Mouse (Mus musculus): ENCODE data around the gene Plekhb1. TPM values are rescaled to one million over a fixed set of nuclear protein-coding genes. Genes with fewer than 3 reads are reported as not detected.

Plekhb1 gene
- total RNA-seq, 2 experiments from 2014 or later, result 207 to 223 TPM

DNA sequence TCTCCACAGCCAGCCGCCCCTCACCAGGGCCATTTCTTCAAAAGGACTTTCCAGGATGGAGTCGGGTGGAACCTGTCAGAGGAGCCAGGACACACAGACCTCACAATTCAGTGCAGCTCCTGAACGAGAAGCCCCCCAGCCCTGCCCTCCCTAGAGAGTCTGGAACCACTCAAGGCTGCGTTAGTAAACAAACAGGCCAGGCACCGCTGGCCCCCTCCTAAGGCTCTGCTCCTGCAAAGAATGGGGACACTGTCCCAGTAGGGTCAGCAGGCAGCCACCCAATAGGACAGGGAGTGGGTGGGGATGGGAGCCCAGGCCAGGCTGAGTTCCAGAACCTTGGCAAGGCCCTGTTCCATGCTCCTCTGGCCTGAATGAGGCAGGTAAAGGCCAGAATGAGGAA lies 5.5 kb downstream of the Plekhb1 start:
- DNase-seq, result peak; percentile 44 to 74

- DNase-seq, result no peak
Measured at GRCm38 (mm10) chr7:100654441-100654840, 7.8 kb downstream of the Plekhb1 start.

DNA sequence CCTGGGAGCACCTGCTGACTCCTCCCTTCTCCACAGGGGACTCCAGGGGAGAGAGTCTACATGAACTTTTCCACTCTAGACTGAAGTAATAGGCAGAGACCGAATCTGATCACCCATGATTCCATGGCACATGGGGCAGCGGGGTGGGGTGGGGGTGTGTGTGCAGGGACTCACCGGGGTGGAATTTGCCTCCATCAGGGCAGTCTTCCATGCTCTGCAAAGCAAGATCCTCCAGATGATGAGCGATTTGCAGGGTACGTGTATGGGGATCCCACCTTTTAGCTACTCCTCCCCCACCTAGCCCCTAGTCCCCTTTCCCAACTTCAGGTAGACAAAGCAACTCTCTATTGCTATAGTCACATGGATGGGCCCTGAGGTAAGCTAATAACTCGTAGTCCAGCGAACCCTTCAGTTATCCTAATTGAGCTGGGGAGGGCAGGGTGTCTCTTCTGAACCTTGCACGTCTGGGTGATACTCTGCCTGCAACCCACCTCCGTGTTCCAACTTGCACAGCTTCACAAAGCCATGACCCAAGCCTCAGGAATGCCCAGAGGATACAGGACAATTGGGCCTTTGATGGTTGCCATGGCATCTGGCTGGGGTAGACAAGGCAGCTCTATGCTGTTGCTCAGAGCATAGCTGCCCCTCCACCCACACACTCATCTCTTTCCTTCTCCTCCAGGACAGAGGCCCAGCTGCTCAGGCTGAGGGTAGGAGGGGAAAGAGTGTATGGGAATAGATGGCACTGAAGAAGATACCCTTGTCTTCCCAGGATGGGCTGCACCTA lies 8.5 kb downstream of the Plekhb1 start:
- peak; percentile 54 to 57 for DNase-seq

GRCm38 (mm10) chr7:100651011-100651410 lies 11.2 kb downstream of the Plekhb1 start:
- DNase-seq, result no peak

- no peak for DNase-seq
Measured at GRCm38 (mm10) chr7:100650421-100650820, 11.8 kb downstream of the Plekhb1 start.

GRCm38 (mm10) chr7:100649826-100650225 lies 12.4 kb downstream of the Plekhb1 start:
- DNase-seq, result no peak

DNA sequence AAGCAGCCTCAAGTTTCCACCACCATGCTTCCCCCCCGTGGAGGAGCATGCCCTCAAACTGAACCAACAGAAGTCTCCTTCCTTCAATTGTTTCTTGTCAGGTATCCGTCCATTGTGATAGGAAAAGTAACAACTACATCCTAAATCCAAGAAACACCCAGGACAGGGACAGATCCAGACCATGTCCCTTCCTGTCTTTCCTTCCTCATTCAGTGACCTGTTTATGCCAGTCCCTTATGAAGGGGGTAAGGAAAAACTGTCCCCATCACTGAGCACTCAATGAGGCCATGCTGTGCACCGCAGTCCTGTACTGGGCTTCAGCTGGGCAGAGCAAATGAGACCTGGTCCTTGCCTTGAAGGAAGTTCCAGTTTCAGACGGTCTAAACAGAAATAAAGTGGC lies 13.1 kb downstream of the Plekhb1 start:
- DNase-seq, result no peak

DNA sequence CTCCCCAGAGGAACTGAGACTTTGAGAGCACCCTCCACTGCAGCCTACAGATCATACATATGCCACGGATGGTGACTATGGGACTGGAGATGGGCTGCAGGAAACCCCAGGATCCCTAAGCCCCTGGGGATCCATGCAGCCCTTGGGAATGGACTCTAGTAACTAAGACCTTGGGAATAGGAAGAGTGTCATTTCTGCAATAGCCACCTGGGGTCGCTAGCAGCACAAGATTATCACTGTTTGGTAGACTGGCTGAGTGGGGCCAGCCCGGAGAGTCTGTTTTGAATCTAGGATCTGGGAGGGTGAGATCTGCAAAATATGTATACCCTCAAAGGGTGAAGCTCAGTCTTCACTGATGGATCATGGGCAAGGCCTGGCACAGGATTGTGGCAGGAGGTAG lies 17.1 kb downstream of the Plekhb1 start:
- peak; percentile 50 to 60 for DNase-seq

GRCm38 (mm10) chr7:100642413-100642812 lies 19.8 kb downstream of the Plekhb1 start:
- DNase-seq, result no peak

DNA sequence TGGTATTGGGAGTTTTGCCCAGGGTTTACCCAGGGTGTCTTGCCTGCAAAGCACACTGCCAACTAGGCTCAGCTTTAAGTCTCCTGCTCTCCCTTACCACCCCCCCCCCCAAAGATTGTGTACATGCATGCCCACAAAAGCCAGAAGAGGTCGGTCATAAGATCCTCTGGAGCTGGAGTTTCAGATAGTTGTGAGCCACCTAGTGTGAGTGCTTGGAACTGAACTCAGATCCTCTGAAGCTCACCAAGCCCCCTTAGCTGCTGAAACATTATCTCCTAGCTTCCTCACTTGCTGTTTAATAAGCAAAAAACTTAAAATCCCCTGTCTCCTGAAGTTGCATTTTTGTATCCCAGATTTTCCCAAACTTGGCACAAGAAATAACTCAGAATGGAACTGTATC lies 24.6 kb downstream of the Plekhb1 start:
- no peak for DNase-seq

DNA sequence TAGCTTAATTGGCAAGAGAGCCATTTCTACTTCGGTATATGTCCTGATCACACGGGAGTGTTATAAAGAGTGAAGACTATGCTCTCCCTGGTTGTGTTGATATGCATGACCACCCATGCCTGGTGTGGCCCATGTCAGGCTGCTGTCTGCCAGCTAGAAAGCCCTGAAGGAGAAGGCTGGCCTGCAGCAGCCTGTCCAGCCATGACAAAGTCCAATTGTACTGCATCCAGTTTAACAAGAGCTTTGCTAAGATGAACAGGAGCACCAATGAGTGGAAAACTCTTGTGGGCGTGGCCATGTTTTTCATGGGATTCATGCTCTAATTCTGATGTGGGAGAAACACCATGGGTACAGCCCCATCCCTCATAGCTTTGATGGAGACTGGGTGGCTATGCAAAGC lies 37.7 kb downstream of the Plekhb1 start:
- no peak for DNase-seq

DNA sequence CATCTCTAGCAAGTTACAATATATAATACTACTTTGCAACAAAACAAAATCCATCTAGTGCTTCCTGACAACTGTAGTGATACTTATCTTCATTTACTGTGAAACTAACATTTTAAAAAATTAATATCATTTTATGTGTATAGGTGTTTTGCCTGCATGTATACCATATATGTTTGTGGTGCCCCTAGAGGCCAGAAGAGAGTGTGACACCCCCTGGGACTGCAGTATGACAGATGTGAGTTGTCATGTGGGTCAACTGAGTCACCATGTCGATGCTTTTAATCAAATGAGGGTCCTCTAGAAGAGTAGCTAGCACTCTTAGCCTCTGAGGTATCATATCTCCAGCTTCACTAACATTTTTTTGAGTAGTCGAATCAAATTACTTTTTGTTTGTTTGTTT lies 39.9 kb downstream of the Plekhb1 start:
- DNase-seq, result no peak

DNA sequence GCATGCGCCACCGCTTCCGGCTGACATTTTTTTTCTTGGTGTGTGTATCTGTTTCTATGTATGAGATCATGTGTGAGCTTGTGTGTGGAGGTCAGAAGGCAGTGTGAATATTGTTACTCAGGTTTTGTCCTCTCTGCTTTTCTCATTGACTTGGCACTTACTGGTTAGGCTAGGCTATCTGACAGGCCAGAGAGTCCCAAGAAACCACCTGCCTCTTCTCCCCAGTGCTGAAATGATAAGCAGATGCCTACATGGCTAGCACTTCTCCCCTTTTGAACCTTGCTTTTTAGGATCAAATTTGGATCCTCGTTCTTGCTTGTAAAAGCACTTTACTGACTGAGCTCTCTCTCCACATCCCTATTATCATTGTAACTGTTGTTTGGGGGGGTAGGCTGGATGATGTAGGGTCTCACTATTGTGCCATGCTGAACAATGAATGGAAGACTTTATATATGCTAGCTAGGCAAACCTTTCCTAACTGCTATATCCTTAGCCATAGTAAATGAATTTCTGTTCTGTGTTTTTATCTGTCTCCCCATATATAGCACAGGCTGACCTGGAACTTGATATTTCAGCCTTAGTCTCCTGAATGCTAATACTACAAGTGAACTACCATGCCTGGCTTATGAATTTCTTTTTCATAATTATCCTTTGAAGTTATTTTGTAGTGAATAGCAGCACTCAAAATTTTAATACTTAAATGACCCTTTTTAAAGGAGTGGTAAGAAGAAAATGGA lies 45.9 kb downstream of the Plekhb1 start:
- no peak for DNase-seq

GRCm38 (mm10) chr7:100608910-100609309 lies 53.3 kb downstream of the Plekhb1 start:
- no peak for DNase-seq

DNA sequence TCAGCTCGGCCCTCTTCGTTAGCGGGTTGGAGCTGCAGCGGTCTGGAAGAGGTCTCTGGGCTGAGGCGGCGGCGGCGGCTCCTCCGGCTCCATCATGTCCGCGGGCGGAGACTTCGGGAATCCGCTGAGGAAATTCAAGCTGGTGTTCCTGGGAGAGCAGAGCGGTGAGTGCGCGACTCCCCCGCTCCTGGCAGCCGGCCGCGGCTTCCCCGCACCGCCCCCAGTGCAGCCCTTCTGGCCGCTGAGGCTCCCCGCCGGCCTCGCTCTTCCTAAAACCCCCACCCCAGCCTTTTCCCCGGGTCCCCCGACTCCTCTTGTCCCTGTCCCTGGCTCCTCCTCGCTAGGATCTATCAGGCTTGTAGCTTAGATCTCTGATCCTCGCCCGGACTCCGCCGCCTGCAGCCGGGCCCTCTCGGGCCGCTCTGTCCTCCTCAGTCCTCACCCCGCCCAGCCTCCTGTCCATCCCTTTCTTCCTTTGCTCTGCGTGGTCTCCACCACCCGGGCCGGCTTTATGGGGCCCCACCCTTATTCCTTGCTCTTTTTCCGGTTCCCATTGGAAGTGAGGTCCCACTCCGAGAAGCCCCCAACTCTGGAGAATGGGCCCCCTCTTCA lies 54.0 kb downstream of the Plekhb1 start, which contains the start of gene Mrpl48:
Mrpl48 (minus strand) TSS at position 172 of the 612 bp plus-strand sequence.
- peak; percentile 65 to 70 for DNase-seq

- peak; percentile 96 to 98 for DNase-seq
Measured at GRCm38 (mm10) chr7:100607214-100608129, 54.7 kb downstream of the Plekhb1 start, which contains the start of gene Rab6a. Gene Rab6a (plus strand): TSS chr7:100607410.

- DNase-seq, result no peak
Measured at GRCm38 (mm10) chr7:100600211-100600610, 62.0 kb downstream of the Plekhb1 start.

DNA sequence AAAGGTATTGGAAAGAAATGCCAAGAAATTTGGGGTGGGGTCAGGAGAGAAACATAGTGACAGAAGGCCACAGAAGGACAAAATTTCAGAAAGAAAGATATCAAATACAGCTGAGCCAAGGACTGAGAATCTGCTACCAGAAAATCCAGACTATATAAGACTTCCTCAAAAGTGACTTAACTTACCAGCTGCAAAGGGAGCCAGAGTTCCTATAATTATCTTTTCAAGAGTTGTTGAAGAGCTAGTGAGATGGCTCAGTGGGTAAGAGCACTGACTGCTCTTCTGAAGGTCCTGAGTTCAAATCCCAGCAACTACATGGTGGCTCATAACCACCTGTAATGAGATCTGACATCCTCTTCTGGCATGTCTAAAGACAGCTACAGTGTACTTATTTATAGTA lies 68.9 kb downstream of the Plekhb1 start:
- DNase-seq, result no peak
